Mouse (Mus musculus): ENCODE results near the gene Fam19a2. TPM values are rescaled to one million over a fixed set of nuclear protein-coding genes. Genes with fewer than 3 reads are reported as not detected.

Fam19a2 gene
- total RNA-seq, 2 experiments from 2014 or later = 0.19 to 0.20 TPM

DNA sequence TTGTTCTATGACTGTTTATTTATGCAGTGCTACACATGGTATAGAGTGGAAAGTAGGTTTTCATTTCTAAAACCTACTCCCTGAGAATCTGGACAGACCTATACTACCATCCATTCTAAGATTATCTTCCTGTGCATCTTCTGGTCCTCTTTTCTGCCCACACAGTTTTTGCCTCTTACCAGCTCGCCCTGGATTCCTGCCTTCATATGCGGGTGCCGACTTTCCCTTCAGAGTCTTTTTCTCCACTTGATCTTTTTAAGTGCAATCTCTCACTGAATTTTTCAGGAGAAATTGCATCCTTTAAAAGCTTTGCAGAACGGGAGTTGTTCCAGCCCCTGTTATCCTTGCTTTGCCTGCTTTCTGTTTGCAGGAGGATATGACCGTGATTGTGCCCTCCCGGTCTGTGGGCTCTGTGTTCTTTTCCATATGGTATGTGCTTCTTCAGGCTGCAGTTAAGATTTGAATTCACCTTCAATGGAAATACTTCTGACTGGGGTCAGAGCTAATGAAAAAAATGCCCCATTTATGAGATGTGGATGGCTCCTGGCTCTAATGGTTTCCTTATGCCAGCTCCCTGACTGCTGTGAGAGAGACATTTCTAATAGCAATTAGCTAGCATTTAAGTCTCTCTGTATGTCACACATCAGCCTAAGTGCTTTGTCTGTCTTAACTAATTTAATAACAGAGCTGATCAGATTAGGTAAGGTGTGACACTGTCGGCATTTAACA, 308.7 kb downstream of the Fam19a2 start:
- DNase-seq = no peak

DNA sequence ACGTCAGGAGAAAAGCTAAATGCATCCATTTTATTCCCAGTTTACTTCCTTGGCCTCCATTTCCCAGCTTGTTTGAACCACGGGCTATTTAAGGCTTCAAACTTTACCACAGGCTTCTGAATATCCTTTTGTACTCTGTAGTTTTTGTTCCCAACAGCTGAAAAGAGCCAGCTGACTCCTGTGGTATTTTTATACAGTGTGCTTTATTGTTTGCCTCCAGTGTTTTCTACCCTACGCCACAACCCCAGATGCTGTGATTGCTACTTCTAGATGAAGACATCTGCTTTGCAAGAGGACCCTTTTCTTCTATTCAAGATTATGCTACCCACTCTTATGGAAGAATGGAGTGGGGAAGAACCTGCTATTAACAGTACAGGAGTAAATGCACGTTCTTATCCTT, 314.0 kb downstream of the Fam19a2 start:
- DNase-seq = no peak

DNA sequence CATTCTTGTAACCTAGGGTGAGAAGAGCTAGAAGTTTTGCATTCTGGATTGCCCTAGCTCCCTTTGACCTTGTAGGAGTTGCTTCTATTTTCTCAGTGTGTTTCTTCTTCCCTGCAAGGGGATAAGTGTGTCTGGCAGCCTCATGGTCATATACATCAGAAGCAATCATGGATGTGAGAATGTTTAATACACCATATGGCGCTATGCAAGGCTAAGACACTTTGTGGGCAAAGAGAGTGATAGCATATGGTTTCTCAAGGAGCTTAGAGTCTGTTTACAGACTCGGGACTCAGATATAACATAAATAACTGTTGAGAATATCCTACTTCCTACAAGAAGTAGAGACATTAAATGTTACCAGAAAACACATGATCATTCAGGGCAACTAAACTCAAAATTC, 315.2 kb downstream of the Fam19a2 start:
- DNase-seq = no peak

DNA sequence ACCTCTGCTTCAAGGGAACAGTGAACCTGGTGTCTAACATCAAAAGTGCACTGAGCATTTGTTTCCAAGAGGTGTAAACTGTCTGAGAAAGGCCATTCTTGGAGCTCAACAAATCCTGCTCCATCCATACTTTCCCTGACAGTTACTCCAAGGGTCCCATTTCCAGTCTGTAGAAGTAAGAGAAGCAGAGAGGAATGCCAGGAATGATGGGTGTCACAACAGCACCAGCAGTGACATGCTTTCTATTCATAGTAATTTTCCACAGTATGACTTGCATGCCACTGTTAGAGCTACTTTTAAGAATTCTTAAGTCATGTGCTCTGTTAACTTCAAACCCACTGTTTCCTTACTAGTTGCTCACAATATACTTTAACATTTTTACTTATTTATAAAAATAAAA, 331.2 kb downstream of the Fam19a2 start:
- no peak for DNase-seq

DNA sequence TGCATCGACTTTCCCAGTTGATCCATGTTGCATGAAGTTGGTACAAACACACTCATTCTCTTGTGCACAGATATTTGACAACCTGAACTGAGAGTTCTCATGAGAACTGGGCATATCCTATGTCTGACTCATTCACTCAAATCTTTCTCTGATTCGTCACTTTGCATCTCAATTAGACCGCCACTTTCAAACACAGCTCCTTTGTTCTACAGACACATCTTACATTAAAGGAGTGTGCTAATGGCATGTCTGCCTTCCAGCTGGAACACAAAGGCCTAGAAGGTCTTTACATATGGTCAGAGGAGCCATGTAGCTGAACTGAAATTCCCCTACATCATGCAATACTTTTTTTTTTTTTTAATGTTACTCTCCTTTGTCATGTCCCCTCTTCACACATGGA, 333.3 kb downstream of the Fam19a2 start:
- DNase-seq = no peak

DNA sequence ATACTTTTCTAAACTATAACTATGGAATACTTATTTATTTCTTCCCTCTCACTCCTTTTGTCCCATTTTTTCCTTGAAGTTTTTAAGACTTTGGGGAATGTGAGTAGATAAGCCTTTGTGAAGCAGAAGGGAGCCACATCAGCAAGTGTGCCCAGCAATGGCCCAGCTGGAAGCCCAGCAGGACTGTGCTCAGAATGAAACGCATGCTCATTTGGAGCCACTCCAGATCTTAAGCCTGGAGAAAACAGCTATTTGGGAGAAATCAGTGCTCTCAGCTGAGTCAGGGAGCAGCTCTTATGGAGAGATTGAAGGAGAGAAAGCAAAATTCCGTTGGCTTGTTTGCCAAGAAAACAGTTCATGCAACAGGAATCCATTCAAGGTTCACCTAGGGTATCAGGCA, 341.9 kb downstream of the Fam19a2 start:
- no peak for DNase-seq

DNA sequence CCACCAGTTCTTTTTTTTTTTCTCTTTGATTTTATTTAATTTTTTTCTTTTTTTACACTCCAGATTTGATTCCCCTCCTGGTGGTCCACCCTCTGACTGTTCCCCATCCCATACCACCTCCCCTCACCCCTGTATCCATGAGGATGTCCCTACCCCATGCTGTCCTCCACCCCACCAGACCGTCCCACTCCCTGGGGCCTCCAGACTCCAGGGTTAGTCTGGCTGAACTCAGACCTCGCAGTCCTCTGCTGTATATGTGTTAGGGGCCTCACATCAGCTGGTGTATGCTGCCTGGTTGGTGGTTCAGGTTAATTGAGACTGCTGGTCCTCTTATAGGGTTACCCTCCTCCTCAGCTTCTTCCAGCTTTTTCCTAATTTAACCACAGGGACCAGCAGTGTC, 362.9 kb downstream of the Fam19a2 start:
- DNase-seq = no peak

DNA sequence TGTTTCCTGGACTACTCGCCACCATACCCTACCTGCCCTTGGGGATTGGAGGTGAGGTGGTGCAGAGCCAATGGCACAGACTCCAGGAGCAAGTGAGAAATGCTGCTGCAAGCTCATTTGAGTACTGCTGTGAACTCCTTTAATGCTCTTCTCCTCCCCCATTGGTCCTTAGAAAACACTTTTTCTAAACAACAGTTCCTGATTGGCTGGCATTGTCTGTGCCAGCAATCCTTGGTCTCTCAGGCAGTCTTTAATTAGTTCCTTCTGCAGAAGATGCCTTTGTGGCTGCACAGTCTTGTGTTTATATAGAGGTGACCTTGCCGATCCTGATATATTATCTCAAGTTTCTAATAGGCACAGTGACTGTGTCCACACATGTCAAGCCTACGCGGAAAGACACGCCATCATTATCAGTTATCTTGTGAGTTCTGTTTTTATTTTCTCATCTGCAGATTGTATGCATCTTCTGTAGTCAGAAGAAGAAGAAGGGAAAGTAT, 365.5 kb downstream of the Fam19a2 start:
- no peak for DNase-seq

DNA sequence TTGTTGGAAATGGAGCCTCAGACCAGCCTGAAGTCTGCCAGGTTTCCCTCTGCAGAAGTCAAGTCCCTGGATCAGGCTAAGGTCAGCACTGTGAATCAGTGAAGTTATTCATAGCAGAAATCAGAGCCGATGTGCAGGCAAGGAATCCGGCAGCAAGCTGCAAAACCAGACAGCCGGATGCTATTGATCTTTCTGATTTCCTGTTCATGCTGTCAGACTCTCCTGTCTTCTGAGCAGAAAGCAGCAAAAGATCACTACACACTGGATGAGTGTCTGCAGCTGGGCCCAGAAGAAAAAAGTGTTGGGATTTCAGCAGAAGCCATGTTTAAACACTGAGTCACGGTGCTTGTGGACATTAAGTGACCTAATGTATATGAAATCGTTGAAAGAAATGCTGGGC, 368.2 kb downstream of the Fam19a2 start:
- DNase-seq = no peak

DNA sequence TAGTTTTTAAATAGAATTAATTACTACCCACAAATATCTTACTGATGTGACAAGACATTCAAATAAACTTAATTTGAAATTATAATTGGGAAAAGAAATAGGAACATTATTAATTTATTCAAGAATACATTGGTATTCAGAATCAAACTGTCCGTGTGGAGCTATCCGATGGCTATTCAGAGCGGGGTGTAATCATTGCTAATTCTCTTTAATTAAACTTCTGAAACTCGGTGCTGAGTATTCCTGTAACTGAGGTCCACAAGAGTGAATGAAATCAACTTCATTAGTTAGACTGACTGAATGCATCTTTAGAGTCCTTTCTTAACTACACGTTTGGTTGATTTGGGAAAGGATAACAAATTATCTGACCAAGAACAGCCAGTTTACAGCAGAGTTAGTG, 372.9 kb downstream of the Fam19a2 start:
- no peak for DNase-seq

DNA sequence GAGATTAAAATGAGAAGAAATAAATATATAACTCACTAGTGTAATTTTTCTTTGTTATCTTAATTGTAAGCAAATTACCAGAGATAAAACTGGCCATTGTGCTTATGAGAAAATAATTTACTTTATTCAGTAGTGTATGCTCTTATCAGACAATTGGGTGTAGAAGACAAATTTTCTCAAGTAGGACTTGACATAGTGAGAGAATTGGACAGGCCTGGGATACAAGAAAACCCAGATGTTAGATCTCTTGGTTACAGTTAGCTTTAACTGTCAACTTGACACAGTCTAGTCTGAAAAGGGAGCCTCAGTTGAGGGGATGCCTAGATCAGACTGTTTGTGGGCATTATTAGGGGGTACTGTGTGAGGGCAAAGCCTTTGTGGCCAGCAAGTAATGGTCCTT, 373.7 kb downstream of the Fam19a2 start:
- DNase-seq = no peak

DNA sequence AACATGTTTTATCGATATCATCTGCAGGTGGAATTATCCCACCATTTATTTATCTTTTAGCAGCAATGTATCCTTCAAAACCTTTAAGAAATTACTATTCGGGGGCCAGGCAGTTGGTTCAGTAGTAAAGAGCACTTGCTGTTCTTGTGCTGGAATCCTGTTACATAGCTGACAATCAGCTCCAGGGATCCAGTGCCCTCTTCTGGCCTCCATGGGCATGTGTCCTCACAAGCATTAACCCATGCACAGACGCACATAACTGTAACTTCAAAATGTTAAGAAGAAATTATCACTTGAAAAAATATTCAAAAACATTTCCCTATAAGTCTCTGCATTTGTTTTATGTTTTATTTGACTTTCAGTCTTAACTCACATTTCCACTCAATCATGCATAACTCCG, 381.8 kb downstream of the Fam19a2 start:
- no peak for DNase-seq

DNA sequence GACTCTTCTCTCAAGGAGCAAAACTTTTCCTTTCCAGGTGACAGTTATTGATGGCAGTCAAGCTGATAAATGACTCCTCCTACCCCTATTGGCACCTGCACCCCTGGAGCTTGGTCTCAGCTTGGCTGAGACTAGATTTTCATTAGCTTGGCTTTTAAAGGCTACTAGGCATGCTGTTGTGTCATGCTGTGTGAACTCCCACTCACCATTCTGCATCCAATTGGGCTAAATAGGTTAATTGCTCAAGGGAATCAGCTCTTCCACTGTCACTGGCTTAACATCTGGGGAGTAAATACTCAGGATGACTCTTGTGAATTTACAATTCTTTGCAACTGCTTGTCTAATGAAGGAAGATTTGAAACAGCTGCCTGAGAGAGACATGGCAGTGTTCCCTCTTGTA, 407.4 kb downstream of the Fam19a2 start:
- DNase-seq = no peak

DNA sequence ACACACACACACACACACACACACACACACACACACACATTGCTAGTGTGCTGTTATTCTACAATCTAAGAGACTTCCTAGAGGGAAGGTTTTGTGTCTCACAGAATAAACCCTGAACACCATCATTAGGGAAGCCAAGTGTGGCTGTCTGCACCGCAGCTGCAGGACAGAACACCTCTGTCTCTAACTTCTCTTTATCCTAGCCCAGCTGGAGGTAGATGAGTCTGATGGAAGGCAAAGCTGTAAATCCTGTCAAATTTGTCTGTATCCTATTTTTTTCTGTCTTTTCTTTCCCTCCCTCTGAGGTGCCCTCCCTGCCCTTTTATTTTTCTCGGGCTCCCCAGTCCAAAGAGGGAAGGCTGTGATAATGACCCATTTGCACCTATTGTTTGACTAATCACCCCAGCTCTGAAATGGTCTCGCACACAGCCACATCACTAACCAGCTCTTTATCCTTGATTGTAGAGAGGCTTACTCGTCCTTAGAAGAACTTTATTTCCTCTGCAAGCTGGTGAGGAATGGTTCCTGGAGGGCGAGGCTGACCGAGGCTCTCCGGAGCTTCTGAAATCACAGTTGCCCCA, 414.6 kb downstream of the Fam19a2 start:
- no peak for DNase-seq

DNA sequence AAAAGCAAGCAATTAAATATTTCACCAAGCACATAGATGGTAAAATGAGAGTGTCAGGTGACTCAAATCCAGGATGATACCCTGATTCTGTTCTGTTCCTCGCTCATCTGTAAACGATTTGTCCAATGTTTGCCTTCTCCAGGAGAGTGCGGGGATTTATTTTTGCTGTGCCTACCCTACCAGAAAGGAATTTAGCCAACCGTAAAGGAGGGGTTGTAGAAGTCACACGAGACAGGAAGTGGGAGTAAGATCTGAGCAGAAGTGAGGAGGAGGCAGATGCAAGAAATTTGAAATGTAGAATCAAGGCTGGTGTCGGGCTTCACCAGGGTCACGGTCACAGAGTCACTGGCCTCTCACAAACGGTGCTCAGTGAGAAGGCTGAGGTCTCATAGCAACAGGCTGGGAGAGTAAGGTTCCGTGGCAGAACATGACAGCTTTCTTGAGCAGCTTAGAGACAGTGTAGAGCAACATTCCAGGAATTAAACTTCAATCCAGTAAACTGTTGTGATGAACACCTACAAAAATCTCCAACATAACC, 419.0 kb downstream of the Fam19a2 start:
- DNase-seq = no peak

DNA sequence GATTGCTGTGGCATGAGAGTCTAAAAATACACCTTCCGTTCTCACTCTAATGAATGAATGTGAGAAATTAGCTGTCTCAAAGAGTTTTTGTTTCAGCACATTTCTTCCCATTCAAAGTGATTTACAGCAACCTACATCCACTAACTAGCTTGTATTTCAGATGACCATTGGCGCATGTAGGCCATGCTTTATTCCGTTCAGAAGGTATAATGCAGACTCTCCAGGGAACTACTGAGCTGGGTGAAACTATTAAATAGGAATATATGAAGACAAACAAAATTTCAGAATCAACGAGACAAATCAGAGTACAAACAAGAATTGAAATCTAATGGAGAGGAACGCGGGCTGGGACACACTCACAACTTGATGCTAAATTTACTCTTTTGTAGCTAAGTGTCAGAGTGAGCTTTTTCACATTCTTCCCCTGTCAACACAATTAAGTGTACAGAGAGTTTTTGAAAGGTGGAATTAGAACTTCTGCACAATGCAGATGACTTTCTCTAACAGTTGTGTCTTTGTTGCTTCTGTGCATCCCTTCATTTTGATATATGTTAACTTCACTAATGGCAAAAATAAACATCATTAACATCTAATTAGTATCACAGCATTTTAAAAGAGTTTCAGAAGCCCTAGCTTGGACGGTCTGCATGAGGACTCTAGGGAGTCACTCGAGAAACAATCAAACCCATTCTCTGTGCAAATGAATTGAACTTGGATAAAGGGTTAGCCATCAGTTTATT, 428.6 kb downstream of the Fam19a2 start:
- DNase-seq = no peak

DNA sequence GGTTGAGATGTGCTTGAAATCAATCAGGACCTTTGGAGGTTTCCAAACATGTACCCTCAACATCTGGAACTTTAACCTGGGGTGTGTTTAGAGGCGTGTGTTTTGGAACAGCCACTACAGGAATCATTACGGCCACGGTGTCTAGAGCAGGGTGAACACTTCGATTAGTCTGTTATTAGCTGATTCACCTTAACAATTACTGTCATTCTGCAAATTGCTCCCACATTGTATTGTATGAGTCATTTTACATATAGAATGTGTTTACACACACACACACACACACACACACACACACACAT, 429.1 kb downstream of the Fam19a2 start:
- no peak for DNase-seq

DNA sequence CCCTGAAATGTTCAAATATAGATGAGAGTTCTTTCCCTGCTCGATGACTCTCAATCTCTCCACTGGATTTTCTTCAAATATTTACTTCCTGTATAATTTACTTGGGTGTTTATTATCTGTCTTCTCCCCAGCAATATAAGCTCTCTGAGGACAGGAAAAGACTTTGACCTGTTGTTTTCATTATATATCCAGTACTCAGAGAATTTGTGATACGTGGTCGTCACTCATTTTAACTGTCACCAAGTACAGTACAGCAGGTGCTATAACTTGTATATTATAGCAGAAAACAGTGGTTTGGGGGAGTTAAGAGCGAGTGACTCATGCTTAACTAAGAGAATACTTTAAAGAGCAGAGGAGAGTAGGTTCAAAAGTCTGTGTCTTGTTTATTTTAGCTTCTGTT, 438.8 kb downstream of the Fam19a2 start:
- no peak for DNase-seq

DNA sequence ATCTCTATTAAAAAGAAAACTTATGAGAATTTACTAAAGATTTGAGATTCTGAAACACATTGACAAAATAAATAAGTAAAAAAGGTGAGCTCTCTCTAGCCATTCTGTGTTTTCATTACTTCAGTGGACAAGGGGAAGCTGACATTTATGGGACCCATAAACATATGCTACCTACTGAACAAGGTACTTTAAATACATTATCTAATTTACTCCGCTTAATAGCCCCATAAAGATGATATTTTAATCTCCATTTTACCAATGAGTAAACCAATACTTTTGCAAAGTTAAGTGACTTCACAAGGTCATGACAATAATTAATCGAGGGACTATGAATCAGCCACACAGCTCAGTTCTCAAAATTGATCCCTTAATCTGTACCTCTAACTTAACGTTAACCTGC, 443.2 kb downstream of the Fam19a2 start:
- no peak for DNase-seq

DNA sequence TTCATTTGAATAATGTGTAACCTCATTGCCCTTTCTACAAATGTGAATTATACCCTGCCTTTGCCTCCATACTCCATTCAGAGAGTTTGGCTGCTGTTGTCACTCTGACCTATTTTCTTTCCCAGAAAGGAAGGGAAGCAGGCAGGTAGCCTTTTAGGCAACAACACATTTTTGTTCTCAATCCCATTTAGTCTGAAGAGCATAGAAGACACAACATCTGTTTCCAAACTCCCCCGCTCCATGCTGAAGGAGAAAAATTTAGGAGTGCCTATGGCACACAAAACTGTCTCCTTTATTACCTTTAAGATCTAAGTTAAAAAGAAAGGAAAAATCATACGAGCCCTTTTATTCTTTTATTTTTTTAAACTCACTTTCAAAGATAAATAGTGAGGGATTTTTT, 446.9 kb downstream of the Fam19a2 start:
- DNase-seq = no peak

DNA sequence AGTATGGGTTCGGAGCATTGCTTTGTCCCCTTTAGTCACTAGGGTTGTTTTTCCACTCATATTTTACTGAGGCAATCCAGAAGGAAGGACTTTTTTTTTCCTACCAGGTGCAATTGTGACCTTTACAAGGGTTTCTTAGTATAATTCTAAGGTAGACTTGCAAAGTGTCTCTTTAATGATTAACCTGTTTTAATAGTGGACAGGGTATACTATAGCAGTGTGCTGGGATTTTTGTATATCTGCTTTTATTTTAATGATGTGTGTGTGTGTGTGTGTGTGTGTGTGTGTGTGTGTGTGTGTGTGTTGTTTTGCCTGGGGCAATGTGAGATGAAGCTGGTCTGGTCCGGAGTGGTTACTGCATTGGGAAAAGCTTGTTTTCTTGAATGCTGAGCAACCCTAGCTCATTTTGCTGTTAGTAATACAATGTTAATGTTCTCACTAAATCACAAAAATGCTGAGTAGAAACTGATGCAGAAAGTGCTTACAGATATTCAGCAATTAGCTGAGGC, 458.2 kb downstream of the Fam19a2 start:
- no peak for DNase-seq

DNA sequence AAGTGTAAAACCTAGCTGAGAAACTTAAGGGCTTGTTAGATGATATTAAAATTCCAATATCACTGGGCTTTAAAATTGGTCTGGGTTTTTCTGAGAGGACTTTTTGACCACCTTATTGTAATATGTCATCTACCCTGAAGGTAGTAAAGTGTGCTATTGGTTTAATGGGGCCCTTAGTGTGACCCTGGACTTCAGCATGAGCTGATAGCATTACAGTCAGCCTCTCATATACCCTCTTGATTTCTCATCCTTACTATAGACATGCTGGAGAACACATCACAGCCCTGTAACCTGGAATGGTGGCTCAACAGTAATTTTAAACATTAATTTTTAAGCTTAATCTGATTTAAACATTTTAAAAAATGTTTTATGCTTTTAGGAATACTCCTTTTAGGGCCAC, 459.8 kb downstream of the Fam19a2 start:
- DNase-seq = no peak

DNA sequence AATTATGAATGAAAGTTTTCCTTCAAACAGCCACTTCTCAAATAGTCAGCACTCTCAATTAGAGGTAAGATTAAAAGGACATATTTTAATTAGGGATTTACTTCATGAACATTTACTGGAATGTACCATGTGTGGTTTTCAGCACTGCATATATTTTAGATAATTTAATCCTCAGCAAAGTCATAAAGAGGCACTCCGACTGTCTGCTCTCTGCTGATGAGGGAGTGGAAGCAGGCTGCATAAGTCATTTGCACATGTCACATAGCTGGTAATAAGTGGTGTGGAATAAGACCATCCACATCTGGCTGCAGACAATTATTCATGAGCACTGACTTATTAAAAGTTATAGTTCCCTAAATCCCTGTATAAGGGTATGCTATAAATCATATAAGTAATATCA, 484.5 kb downstream of the Fam19a2 start:
- DNase-seq = no peak

Data from gastrocnemius, postnatal 10 days (tissue).